Mouse (Mus musculus) intestine, embryonic 14.5 days (tissue): Measurements from ENCODE around the gene Sdk2. TPM values are rescaled to one million over a fixed set of nuclear protein-coding genes. Genes with fewer than 3 reads are reported as not detected.

Experiments used
- ATAC-seq: fragments of 200-750 bp; cut with Nextera tagmentation; replicated peaks from 2 replicates; pipeline ENCODE4 v1.8.0; 2017; ENCODE audit warnings: low read depth, moderate number of reproducible peaks, moderate TSS enrichment, moderate library complexity; ENCODE audit not compliant: low FRiP score, low TSS enrichment
- DNase-seq: peaks from one replicate; pipeline ENCODE4 v3.0.0-alpha.2; 2018; ENCODE audit warnings: low spot score
- H3K27ac ChIP-seq: fragments of 300-500 bp; sonication (generic); 2 replicates; pipeline ENCODE4 v1.5.1; 2014; ENCODE audit warnings: low read depth, mild to moderate bottlenecking, control low read depth
- H3K27me3 ChIP-seq: fragments of 300-500 bp; sonication (generic); replicated peaks from 2 replicates; pipeline ENCODE4 v1.6.1; 2014; ENCODE audit warnings: low read length, control low read depth; ENCODE audit not compliant: control insufficient read depth, insufficient read depth
- H3K36me3 ChIP-seq: fragments of 300-500 bp; sonication (generic); 2 replicates; pipeline ENCODE4 v1.6.1; 2014; ENCODE audit warnings: low read length, control low read depth; ENCODE audit not compliant: control insufficient read depth, insufficient read depth
- H3K4me1 ChIP-seq: fragments of 300-500 bp; sonication (generic); replicated peaks from 2 replicates; pipeline ENCODE4 v1.6.1; 2014; ENCODE audit warnings: low read length, control low read depth, mixed read lengths; ENCODE audit not compliant: control insufficient read depth, insufficient read depth
- H3K4me2 ChIP-seq: fragments of 300-500 bp; sonication (generic); 2 replicates; pipeline ENCODE4 v1.6.1; 2014; ENCODE audit warnings: low read length
- H3K4me3 ChIP-seq: fragments of 300-500 bp; sonication (generic); 2 replicates; pipeline ENCODE4 v1.5.1; 2014; ENCODE audit warnings: low read depth, low read length, control low read depth, mixed read lengths
- H3K9ac ChIP-seq: fragments of 300-500 bp; sonication (generic); 2 replicates; pipeline ENCODE4 v1.6.1; 2014; ENCODE audit warnings: mild to moderate bottlenecking, low read length
- H3K9me3 ChIP-seq: fragments of 300-500 bp; sonication (generic); 2 replicates; pipeline ENCODE4 v1.6.1; 2016; ENCODE audit warnings: low read length, control low read depth; ENCODE audit not compliant: control insufficient read depth
- WGBS: fragments of 180-500 bp; shearing (Covaris S2); extraction: QIAGEN DNeasy Blood & Tissue Kit; methylation state at CpG from one replicate; pipeline ENCODE4 v1.1.7; 2014; 5-methylcytosine and 5-hydroxymethylcytosine counted together
- polyA plus RNA-seq: library from polyadenylated mRNA; unstranded; fragments of >200 nt; fragmentation: Nextera tagmentation; extraction: Ambion mirVana; gene quantifications from 2 replicates; pipeline ENCODE4 v1.2.1, GENCODE M21; 2014

Sdk2 gene
- polyA plus RNA-seq, 1 experiment from 2014 or later = 3.1 TPM

- Histone ChIP-seq H3K9ac (no peak overlapping the region), H3K4me3 (no peak overlapping the region), H3K36me3 (0 out of 2 replicates have a peak, but pooled peaks cover 4% of the 10 kb centered on the region), H3K27ac (no peak overlapping the region), H3K9me3 (no peaks in the 10 kb centered on the region), H3K27me3 (no peaks in the 10 kb centered on the region), H3K4me2 (no peak overlapping the region), H3K4me1 (no peaks in the 10 kb centered on the region)
- ATAC-seq = no peak
- no peak for DNase-seq
- 83% methylated on average over 13 of the region's 13 CpGs for WGBS
Measured at GRCm38 (mm10) chr11:113855661-113856060, 211.2 kb downstream of the Sdk2 start.

- WGBS = 74% methylated on average over 8 of the region's 8 CpGs
- H3K4me1 ChIP-seq = no peaks in the 10 kb centered on the region
- no peak for ATAC-seq
Measured at GRCm38 (mm10) chr11:113851750-113852149, 215.1 kb downstream of the Sdk2 start.

DNA sequence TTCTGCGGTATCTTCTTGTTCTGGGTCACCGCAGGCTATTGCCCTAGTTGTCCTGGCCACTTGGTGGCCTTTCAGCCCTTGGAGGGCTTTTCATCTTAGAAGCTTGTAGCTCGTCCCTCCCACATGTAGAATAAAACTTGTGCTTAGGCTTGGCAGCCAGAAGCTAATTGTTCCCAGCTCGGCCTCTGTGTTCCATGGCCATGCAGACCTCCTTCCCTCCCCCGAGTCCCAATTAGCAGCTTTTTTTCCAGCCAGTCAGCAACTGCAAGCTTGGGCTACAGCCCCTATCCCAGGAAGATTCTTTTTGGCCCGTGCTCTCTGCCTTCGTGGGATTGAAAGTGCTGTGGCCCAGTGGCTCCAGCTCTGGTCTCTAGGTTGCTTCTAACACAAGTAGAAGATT lies 217.5 kb downstream of the Sdk2 start:
- no peak for DNase-seq
- WGBS = 74% methylated on average over 7 of the region's 7 CpGs

More at GRCm38 (mm10) chr11:113851750-113852149, 215.1 kb downstream of the Sdk2 start:
- no peak overlapping the region for H3K4me3 ChIP-seq
- no peak overlapping the region for H3K9ac ChIP-seq
- H3K27me3 ChIP-seq = no peaks in the 10 kb centered on the region
- no peak overlapping the region for H3K4me2 ChIP-seq
- no peaks in the 10 kb centered on the region for H3K9me3 ChIP-seq
- DNase-seq = no peak
- no peak overlapping the region for H3K27ac ChIP-seq
- H3K36me3 ChIP-seq = 0 out of 2 replicates have a peak, but pooled peaks cover 4% of the 10 kb centered on the region

DNA sequence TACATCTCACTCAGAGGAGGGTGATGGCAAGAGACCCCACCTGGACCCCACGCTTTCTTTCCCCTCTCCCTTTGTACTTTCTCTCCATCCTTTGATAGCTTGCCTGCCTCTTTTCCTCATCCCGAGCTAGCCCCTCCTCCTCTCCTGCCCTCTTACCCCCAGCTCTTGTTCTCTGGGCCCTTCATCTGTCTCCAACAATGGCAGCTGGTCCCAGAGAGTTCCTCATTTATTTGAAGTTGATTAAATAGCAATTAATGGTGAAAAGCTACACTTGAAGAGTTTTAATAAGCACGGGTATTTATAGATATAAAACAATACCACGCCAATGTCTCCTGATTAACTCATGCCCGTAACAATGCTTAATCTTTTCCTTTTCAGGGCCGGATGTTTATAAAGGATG lies 222.9 kb downstream of the Sdk2 start:
- no peak overlapping the region for H3K4me3 ChIP-seq
- no peak for ATAC-seq
- no peaks in the 10 kb centered on the region for H3K27me3 ChIP-seq
- H3K4me1 ChIP-seq = no peaks in the 10 kb centered on the region
- H3K36me3 ChIP-seq = 0 out of 2 replicates have a peak, but pooled peaks cover 7% of the 10 kb centered on the region
- H3K9me3 ChIP-seq = no peaks in the 10 kb centered on the region
- 77% methylated on average over 6 of the region's 6 CpGs for WGBS
- no peak overlapping the region for H3K4me2 ChIP-seq
- no peak overlapping the region for H3K9ac ChIP-seq
- DNase-seq = no peak
- no peak overlapping the region for H3K27ac ChIP-seq

More for the DNA sequence above, 217.5 kb downstream of the Sdk2 start:
- Histone ChIP-seq H3K4me1 (no peaks in the 10 kb centered on the region), H3K9me3 (no peaks in the 10 kb centered on the region), H3K27ac (no peak overlapping the region), H3K36me3 (no peaks in the 10 kb centered on the region), H3K27me3 (no peaks in the 10 kb centered on the region), H3K4me3 (no peak overlapping the region), H3K9ac (no peak overlapping the region), H3K4me2 (no peak overlapping the region)
- ATAC-seq = no peak

DNA sequence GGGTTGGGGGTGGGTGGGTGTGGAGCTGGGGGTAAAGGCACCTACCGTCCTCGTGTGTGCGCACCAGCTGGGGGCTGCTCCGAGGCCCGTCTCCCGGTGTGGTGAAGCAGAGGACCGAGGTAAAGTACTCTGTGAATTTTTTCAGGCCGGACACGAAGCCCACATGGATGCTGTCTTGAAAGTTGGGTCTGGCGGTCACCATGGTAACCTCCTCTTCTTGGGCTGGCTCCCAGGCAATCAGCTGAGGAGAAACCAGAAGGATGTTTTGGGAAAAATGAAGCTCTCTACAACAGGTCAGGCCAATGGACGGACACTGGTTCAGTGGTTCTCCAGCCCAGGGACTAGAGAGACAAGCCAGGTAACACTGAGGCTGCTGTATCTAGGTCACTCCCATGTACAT lies 224.0 kb downstream of the Sdk2 start:
- Histone ChIP-seq H3K4me2 (no peak overlapping the region), H3K36me3 (0 out of 2 replicates have a peak, but pooled peaks cover 7% of the 10 kb centered on the region), H3K9me3 (no peaks in the 10 kb centered on the region), H3K4me3 (no peak overlapping the region), H3K27ac (no peak overlapping the region), H3K27me3 (no peaks in the 10 kb centered on the region), H3K4me1 (no peaks in the 10 kb centered on the region), H3K9ac (no peak overlapping the region)
- no peak for DNase-seq
- no peak for ATAC-seq
- 92% methylated on average over 11 of the region's 11 CpGs for WGBS

DNA sequence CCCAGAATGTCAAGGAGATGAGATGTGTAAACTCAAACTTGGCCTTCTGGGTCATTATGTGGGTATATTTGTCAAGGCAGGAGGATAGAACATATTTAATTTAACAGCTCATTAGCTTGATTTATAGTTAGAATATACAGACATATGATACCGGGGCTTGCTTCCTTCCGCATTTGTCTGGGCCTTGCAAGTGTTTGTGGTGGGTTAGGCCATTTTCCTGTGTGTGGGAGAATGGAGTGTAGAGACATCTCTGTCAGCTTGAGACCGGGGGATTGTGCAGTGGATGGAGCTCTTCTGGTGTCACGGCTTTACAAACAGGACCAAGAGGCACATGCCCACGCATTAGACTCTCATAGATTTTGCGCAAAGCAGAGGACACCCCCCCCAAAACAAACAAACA lies 235.2 kb downstream of the Sdk2 start:
- Histone ChIP-seq H3K27me3 (no peaks in the 10 kb centered on the region), H3K4me3 (no peak overlapping the region), H3K9ac (no peak overlapping the region), H3K9me3 (no peaks in the 10 kb centered on the region), H3K27ac (no peak overlapping the region), H3K4me1 (no peaks in the 10 kb centered on the region), H3K36me3 (no peaks in the 10 kb centered on the region), H3K4me2 (no peak overlapping the region)
- ATAC-seq (no peak), DNase-seq (no peak)
- 80% methylated on average over 6 of the region's 6 CpGs for WGBS

DNA sequence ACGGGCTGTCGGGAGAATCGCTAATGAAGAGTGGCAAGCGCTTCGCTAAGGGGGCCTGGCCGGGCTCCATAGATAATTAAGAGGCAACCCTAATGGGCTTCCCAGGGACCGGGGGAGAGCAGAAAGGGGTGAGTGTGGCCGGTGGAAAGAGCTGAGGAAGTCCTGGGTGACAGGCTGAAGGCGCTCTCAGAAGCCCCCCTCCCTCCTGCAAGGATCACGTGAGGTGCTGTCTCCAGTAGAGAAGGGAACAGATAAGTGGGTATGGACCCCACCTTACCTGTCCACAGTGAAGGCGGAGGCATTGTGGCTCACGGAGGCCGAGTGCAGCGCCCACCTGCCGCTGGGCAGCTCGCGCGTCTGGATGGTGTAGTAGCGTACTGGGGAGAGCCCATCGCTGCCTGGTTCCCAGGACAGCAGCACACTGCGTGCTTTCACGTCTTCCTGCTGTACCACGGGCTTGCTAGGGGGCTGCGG lies 238.7 kb downstream of the Sdk2 start:
- Histone ChIP-seq H3K36me3 (no peaks in the 10 kb centered on the region), H3K4me1 (no peaks in the 10 kb centered on the region), H3K9ac (no peak overlapping the region), H3K4me2 (no peak overlapping the region), H3K4me3 (no peak overlapping the region), H3K27ac (no peak overlapping the region), H3K9me3 (no peaks in the 10 kb centered on the region), H3K27me3 (no peaks in the 10 kb centered on the region)
- no peak for ATAC-seq
- no peak for DNase-seq
- WGBS = 50% methylated on average over 24 of the region's 24 CpGs

- DNase-seq = no peak
- Histone ChIP-seq H3K4me3 (no peak overlapping the region), H3K9ac (no peak overlapping the region), H3K27ac (no peak overlapping the region), H3K27me3 (no peaks in the 10 kb centered on the region), H3K36me3 (no peaks in the 10 kb centered on the region), H3K4me2 (no peak overlapping the region), H3K9me3 (no peaks in the 10 kb centered on the region), H3K4me1 (peaks cover 7% of the 10 kb centered on the region)
- WGBS = 75% methylated on average over 10 of the region's 10 CpGs
- no peak for ATAC-seq
Measured at GRCm38 (mm10) chr11:113820005-113820404, 246.8 kb downstream of the Sdk2 start.

DNA sequence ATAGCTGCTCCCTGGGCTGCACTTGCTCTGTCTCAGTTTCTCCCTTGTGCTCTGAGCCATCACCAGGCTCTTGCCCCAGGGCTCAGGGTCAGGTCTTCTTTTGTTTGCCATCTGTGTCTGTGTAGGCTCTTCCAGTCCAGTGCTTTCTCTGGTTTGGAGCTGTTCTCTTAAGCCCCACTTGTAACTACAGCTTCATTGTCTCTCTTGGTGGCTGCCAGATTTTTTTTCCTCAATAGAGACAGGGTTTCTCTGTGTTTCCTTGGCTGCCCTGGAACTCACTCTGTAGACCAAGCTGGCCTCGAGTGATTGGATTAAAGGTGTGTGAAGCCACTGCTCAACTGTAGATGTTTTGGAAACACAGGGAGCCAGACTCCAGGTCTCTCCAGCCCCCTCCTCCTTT lies 247.8 kb downstream of the Sdk2 start:
- ATAC-seq (no peak), DNase-seq (no peak)
- Histone ChIP-seq H3K9me3 (no peaks in the 10 kb centered on the region), H3K9ac (no peak overlapping the region), H3K36me3 (no peaks in the 10 kb centered on the region), H3K27ac (no peak overlapping the region), H3K4me3 (no peak overlapping the region), H3K4me2 (no peak overlapping the region), H3K4me1 (peaks cover 7% of the 10 kb centered on the region), H3K27me3 (no peaks in the 10 kb centered on the region)
- WGBS = 52% methylated on average over 1 of the region's 1 CpGs
